Mouse (Mus musculus) limb, embryonic 14.5 days (tissue): ENCODE data around the gene Noto. TPM values are rescaled to one million over a fixed set of nuclear protein-coding genes. Genes with fewer than 3 reads are reported as not detected.

Source experiments
- ATAC-seq: fragments of 200-750 bp; cut with Nextera tagmentation; 2 replicates; pipeline ENCODE4 v1.8.0; 2017; ENCODE audit warnings: low read depth, moderate number of reproducible peaks, moderate TSS enrichment; ENCODE audit not compliant: low FRiP score
- DNase-seq: peaks from one replicate; pipeline ENCODE4 v3.0.0-alpha.2; 2015; ENCODE audit warnings: low spot score
- H3K27ac ChIP-seq: fragments of 300-500 bp; sonication (generic); replicated peaks from 2 replicates; pipeline ENCODE4 v1.5.1; 2014; ENCODE audit warnings: low read depth, mild to moderate bottlenecking, low read length, moderate library complexity, mixed read lengths
- H3K27me3 ChIP-seq: fragments of 300-500 bp; sonication (generic); 2 replicates; pipeline ENCODE4 v1.6.1; 2014; ENCODE audit warnings: low read length, mixed read lengths; ENCODE audit not compliant: control insufficient read depth, insufficient read depth
- H3K36me3 ChIP-seq: fragments of 300-500 bp; sonication (generic); 2 replicates; pipeline ENCODE4 v1.6.1; 2014; ENCODE audit warnings: mild to moderate bottlenecking, low read length, moderate library complexity, mixed read lengths; ENCODE audit not compliant: control insufficient read depth, insufficient read depth
- H3K4me1 ChIP-seq: fragments of 300-500 bp; sonication (generic); 2 replicates; pipeline ENCODE4 v1.6.1; 2014; ENCODE audit warnings: antibody characterized with exemption, low read length, mixed read lengths; ENCODE audit not compliant: control insufficient read depth, insufficient read depth
- H3K4me2 ChIP-seq: fragments of 300-500 bp; sonication (generic); replicated peaks from 2 replicates; pipeline ENCODE4 v1.6.1; 2014; ENCODE audit warnings: low read depth, mild to moderate bottlenecking, low read length, moderate library complexity; ENCODE audit not compliant: severe bottlenecking
- H3K4me3 ChIP-seq: fragments of 300-500 bp; sonication (generic); replicated peaks from 2 replicates; pipeline ENCODE4 v1.5.1; 2014; ENCODE audit warnings: low read length
- H3K9ac ChIP-seq: fragments of 300-500 bp; sonication (generic); 2 replicates; pipeline ENCODE4 v1.6.1; 2014; ENCODE audit warnings: mild to moderate bottlenecking, low read depth, low read length, moderate library complexity; ENCODE audit not compliant: severe bottlenecking
- H3K9me3 ChIP-seq: fragments of 300-500 bp; sonication (generic); 2 replicates; pipeline ENCODE4 v1.6.1; 2016; ENCODE audit warnings: low read length; ENCODE audit not compliant: control insufficient read depth
- POLR2A ChIP-seq: fragments of 200-500 bp; IDR thresholded peaks from 2 replicates; pipeline ENCODE4 v1.8.0; 2012; ENCODE audit warnings: inconsistent platforms, mild to moderate bottlenecking, moderate library complexity, borderline replicate concordance; ENCODE audit not compliant: insufficient read depth, insufficient read length; ENCODE audit errors: extremely low read depth
- WGBS: fragments of 180-500 bp; shearing (Covaris S2); extraction: QIAGEN DNeasy Blood & Tissue Kit; methylation state at CpG from one replicate; pipeline ENCODE4 v1.1.7; 2014; 5-methylcytosine and 5-hydroxymethylcytosine counted together
- polyA plus RNA-seq, 2 experiments: library from polyadenylated mRNA; depleted of rRNA in 1 of 2; stranded (reverse) in 1 of 2; unstranded in 1 of 2; fragments of >200 nt; fragmentation: Nextera tagmentation in 1 of 2; extraction: Ambion mirVana in 1 of 2; gene quantifications; 2 replicates each; pipeline versions ENCODE4 v1.2.1 to v1.2.3; 2012 to 2014

Noto gene
- polyA plus RNA-seq, 2 experiments: not detected

DNA sequence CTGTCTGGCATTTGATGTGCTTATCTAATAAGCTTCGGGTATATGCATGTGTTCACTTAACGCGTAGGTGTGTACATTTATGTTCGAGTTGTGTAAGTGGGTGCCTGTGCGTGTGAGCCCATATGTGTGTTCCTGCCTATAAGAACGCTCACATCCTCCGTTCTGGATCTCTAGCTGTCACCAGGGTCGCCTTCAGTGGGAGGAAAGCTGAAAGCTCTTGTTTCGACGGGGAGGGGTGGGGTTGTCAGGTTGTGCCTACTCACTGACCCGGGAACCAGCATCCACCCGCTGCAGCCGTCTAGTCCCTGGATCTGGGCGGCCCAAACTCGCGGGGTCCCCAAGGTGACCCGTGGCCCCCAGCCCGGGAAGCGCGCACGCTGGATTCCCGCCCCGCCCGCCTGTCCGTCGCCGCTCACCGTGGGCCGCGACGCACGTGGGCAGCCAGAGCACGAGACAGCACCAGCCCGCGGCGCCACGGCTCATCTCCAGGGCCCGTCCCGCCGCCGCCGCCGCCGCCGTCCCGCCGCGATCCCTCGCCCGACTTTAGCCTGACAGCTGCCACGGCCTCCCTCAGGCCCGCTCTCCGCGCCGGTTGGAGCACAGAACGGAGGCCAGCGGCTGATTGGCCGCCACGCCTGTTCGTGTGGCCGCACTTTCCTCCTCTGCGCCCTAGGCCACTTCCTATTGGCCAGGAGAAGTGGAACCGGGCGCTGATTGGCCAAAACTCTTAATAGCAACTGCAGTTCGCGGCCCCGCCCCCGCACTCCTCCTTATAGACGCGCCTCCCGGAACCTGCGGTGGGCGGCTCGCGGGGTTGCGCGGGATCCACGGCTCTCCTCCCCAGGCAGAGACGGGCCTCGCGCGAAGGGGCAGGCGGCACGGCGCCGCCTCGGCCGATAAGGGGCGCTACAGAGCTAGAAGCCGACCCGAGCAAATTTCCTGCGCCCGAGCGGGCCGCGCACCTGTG is 27.3 kb downstream of the Noto start, which contains the start of gene Cct7:
Cct7 (plus strand) TSS at position 818 of the 967 bp plus-strand sequence.
- H3K4me3 ChIP-seq: peak within 1 kb of the TSS; percentile 80
- no peaks in the 10 kb centered on the region for H3K27me3 ChIP-seq
- H3K36me3 ChIP-seq: peaks cover 14% of the 10 kb centered on the region
- H3K9me3 ChIP-seq: no peaks in the 10 kb centered on the region
- H3K4me1 ChIP-seq: peaks cover 25% of the 10 kb centered on the region
- 4% methylated on average over 72 of the region's 96 CpGs for WGBS
- ATAC-seq (peak; percentile 93), DNase-seq (peak; percentile 100)
- TF ChIP-seq POLR2A: 0 out of 2 replicates have a peak, but pooled peaks have one; percentile 42
- peak within 1 kb of the TSS; percentile 84 for H3K9ac ChIP-seq
- peak within 1 kb of the TSS; percentile 96 for H3K4me2 ChIP-seq
- peak within 1 kb of the TSS; percentile 93 for H3K27ac ChIP-seq

- DNase-seq (peak; percentile 99), ATAC-seq (peak; percentile 91)
Measured at GRCm38 (mm10) chr6:85451664-85452410, 28.2 kb downstream of the Noto start, which contains the start of gene Pradc1. Pradc1 (minus strand) TSS chr6:85451970.

DNA sequence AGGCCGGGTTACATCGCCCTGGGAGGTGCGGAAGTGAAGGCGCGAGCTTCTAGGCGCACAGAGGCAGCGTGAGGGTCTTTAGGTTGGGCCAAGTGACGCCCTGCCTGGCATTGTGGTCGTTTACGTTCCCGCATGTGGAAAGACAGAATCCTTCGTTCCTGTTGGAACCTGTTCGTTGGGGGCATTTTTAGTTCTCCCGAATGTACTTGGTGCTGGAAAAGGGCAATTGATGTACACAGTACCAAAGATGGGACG is 28.7 kb downstream of the Noto start:
- Histone ChIP-seq H3K4me1 (peaks cover 25% of the 10 kb centered on the region), H3K9ac (peak overlapping the region; percentile 84), H3K36me3 (peaks cover 2% of the 10 kb centered on the region; the same call in 1 of the 2 replicates), H3K27me3 (no peaks in the 10 kb centered on the region), H3K4me2 (peak overlapping the region; percentile 96), H3K4me3 (peak overlapping the region; percentile 80), H3K9me3 (no peaks in the 10 kb centered on the region), H3K27ac (peak overlapping the region; percentile 93)
- DNase-seq (peak; percentile 46), ATAC-seq (no peak)
- TF ChIP-seq POLR2A: no peak
- WGBS: 0% methylated on average over 15 of the region's 15 CpGs

More at GRCm38 (mm10) chr6:85451664-85452410, 28.2 kb downstream of the Noto start, which contains the start of gene Pradc1:
- peak; percentile 94; the same call in 1 of the 2 replicates for TF ChIP-seq POLR2A
- H3K27me3 ChIP-seq: no peaks in the 10 kb centered on the region
- H3K27ac ChIP-seq: peak within 1 kb of the TSS; percentile 93
- H3K4me3 ChIP-seq: peak within 1 kb of the TSS; percentile 80
- WGBS: under 1% methylated on average over 52 of the region's 54 CpGs
- H3K9ac ChIP-seq: peak within 1 kb of the TSS; percentile 84
- H3K36me3 ChIP-seq: peaks cover 7% of the 10 kb centered on the region
- H3K4me1 ChIP-seq: peaks cover 25% of the 10 kb centered on the region
- H3K9me3 ChIP-seq: no peaks in the 10 kb centered on the region
- H3K4me2 ChIP-seq: peak within 1 kb of the TSS; percentile 96

GRCm38 (mm10) chr6:85452816-85453215 is 29.1 kb downstream of the Noto start:
- Histone ChIP-seq H3K27me3 (no peaks in the 10 kb centered on the region), H3K4me2 (peak overlapping the region; percentile 96), H3K9ac (peak overlapping the region; percentile 84), H3K4me1 (peaks cover 25% of the 10 kb centered on the region), H3K4me3 (peak overlapping the region; percentile 80), H3K27ac (no peak overlapping the region), H3K9me3 (no peaks in the 10 kb centered on the region), H3K36me3 (no peaks in the 10 kb centered on the region)
- ATAC-seq (no peak), DNase-seq (no peak)
- TF ChIP-seq POLR2A: no peak
- 9% methylated on average over 7 of the region's 7 CpGs for WGBS

DNA sequence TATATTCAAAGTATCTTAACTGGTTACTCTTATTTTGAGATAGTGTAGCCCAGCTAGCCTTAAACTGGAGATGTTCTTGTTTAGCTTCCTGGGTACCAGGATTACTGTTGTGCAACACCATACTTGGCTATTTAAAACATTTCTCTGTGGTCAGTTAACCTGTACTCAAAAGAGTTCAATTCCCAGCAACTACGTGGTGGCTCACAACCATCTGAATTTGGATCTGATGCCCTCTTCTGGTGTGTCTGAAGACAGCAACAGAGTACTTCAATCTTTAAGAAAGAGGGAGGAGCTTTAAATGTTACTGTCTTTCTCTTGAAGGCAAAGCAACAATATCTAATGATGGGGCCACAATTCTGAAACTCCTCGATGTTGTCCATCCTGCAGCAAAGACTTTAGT is 35.9 kb downstream of the Noto start:
- Histone ChIP-seq H3K9ac (no peak overlapping the region), H3K4me2 (no peak overlapping the region), H3K4me3 (no peak overlapping the region), H3K36me3 (peaks cover 64% of the 10 kb centered on the region), H3K27ac (no peak overlapping the region), H3K9me3 (no peaks in the 10 kb centered on the region), H3K27me3 (no peaks in the 10 kb centered on the region), H3K4me1 (peaks cover 2% of the 10 kb centered on the region; the same call in 1 of the 2 replicates)
- DNase-seq (no peak), ATAC-seq (no peak)
- WGBS: 87% methylated on average over 2 of the region's 2 CpGs
- no peak for TF ChIP-seq POLR2A
